Mouse (Mus musculus) liver, embryonic 14.5 days (tissue): Measurements from ENCODE around the gene Ankrd44. TPM values are rescaled to one million over a fixed set of nuclear protein-coding genes. Genes with fewer than 3 reads are reported as not detected.

Experiments
- ATAC-seq: fragments of 200-750 bp; cut with Nextera tagmentation; 2 replicates; pipeline ENCODE4 v1.8.0; 2017; ENCODE audit warnings: moderate number of reproducible peaks, mild to moderate bottlenecking, moderate library complexity; ENCODE audit not compliant: insufficient read depth
- DNase-seq, 3 experiments: peaks; one replicate each; pipeline ENCODE4 v3.0.0-alpha.2; 2012 to 2013; ENCODE audit warnings: low read depth in 3 of 3, low spot score in 3 of 3
- H3K27ac ChIP-seq: fragments of 300-500 bp; sonication (generic); 2 replicates; pipeline ENCODE4 v1.5.1; 2014; ENCODE audit warnings: moderate library complexity, mild to moderate bottlenecking, control low read depth, inconsistent platforms
- H3K27me3 ChIP-seq: fragments of 300-500 bp; sonication (generic); 2 replicates; pipeline ENCODE4 v1.6.1; 2014; ENCODE audit warnings: mild to moderate bottlenecking, low read length, moderate library complexity; ENCODE audit not compliant: control insufficient read depth, insufficient read depth
- H3K36me3 ChIP-seq: fragments of 300-500 bp; sonication (generic); replicated peaks from 2 replicates; pipeline ENCODE4 v1.6.1; 2014; ENCODE audit warnings: low read depth; ENCODE audit not compliant: control insufficient read depth, insufficient read depth
- H3K4me1 ChIP-seq, 2 experiments: fragments of 200-500 bp in 1 of 2; fragments of 300-500 bp in 1 of 2; sonication (generic) in 1 of 2; replicated peaks; 2 replicates each; pipeline ENCODE4 v1.6.1; 2012 to 2014; ENCODE audit warnings: antibody characterized with exemption in 1 of 2, inconsistent platforms in 1 of 2, low read length in 1 of 2; ENCODE audit not compliant: control insufficient read depth in 2 of 2, insufficient read depth in 2 of 2
- H3K4me2 ChIP-seq: fragments of 300-500 bp; sonication (generic); 2 replicates; pipeline ENCODE4 v1.6.1; 2014; ENCODE audit warnings: low read depth, mild to moderate bottlenecking, control low read depth, moderate library complexity
- H3K4me3 ChIP-seq, 2 experiments: fragments of 200-500 bp in 1 of 2; fragments of 300-500 bp in 1 of 2; sonication (generic) in 1 of 2; 2 replicates each; pipeline ENCODE4 v1.5.1; 2012 to 2014; ENCODE audit warnings: low read depth in 2 of 2, low read length in 2 of 2, mild to moderate bottlenecking in 2 of 2, control low read depth in 1 of 2, inconsistent platforms in 1 of 2, moderate library complexity in 1 of 2; ENCODE audit not compliant: insufficient read depth in 1 of 2
- H3K9ac ChIP-seq: fragments of 300-500 bp; sonication (generic); replicated peaks from 2 replicates; pipeline ENCODE4 v1.6.1; 2014; ENCODE audit warnings: mild to moderate bottlenecking, control low read depth, moderate library complexity
- H3K9me3 ChIP-seq: fragments of 300-500 bp; sonication (generic); 2 replicates; pipeline ENCODE4 v1.6.1; 2016; ENCODE audit warnings: low read length, mixed read lengths; ENCODE audit not compliant: control insufficient read depth
- CTCF ChIP-seq: IDR thresholded peaks from 2 replicates; pipeline ENCODE4 v1.5.1; 2016; ENCODE audit warnings: antibody characterized with exemption, low read depth, control low read depth
- EP300 ChIP-seq: IDR thresholded peaks from 2 replicates; pipeline ENCODE4 v1.6.1; 2016; ENCODE audit warnings: antibody characterized with exemption, low read depth
- WGBS: fragments of 180-500 bp; shearing (Covaris S2); extraction: QIAGEN DNeasy Blood & Tissue Kit; methylation state at CpG from one replicate; pipeline ENCODE4 v1.1.7; 2014; ENCODE audit not compliant: insufficient replicate concordance; 5-methylcytosine and 5-hydroxymethylcytosine counted together
- polyA plus RNA-seq, 2 experiments: library from polyadenylated mRNA; depleted of rRNA in 1 of 2; stranded (reverse) in 1 of 2; unstranded in 1 of 2; fragments of >200 nt; fragmentation: Nextera tagmentation in 1 of 2; extraction: Ambion mirVana in 1 of 2; gene quantifications; 2 replicates each; pipeline versions ENCODE4 v1.2.1 to v1.2.3; 2012 to 2014

Ankrd44 gene
- polyA plus RNA-seq, 2 experiments = 4.2 to 6.1 TPM

GRCm38 (mm10) chr1:54896109-54897085 lies 29.8 kb downstream of the Ankrd44 start:
- Histone ChIP-seq H3K27me3 (no peaks in the 10 kb centered on the region), H3K9ac (no peak overlapping the region), H3K36me3 (no peaks in the 10 kb centered on the region), H3K4me1 (peaks cover 0 to 5% of the 10 kb centered on the region in 2 experiments; a peak in 2 of 4 replicates), H3K9me3 (no peaks in the 10 kb centered on the region), H3K4me2 (no peak overlapping the region), H3K27ac (no peak overlapping the region), H3K4me3 (no peak overlapping the region)
- ATAC-seq (no peak), DNase-seq (no peak)
- no peak for TF ChIP-seq EP300
- TF ChIP-seq CTCF = no peak
- WGBS = 56% methylated on average over 12 of the region's 12 CpGs

DNA sequence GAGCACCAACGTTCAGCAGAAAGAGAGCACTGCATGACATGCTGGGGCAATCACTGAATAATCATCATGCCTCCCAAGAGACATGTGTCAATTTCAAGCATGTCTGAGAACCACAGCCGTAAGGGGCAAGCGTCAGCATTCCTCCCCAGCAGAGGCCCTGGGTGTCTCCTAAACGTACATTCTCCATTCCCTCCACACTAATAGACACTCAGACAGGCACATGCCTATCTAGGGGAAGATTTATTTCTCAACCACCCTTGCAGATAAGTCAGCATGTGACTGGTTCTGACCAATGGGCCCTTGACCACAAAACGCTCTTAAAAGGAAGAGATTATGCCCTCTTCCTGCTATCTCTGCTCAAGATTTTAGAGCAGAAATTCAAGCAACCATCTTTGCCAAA lies 37.7 kb downstream of the Ankrd44 start:
- H3K9ac ChIP-seq = no peak overlapping the region
- no peaks in the 10 kb centered on the region for H3K36me3 ChIP-seq
- H3K9me3 ChIP-seq = no peaks in the 10 kb centered on the region
- no peak overlapping the region for H3K4me2 ChIP-seq
- no peaks in the 10 kb centered on the region for H3K27me3 ChIP-seq
- 25% methylated on average over 5 of the region's 5 CpGs for WGBS
- H3K27ac ChIP-seq = no peak overlapping the region
- TF ChIP-seq CTCF = no peak
- TF ChIP-seq EP300 = no peak
- ATAC-seq = no peak
- peaks cover 0 to 10% of the 10 kb centered on the region in 2 experiments; a peak in 2 of 4 replicates for H3K4me1 ChIP-seq
- no peak overlapping the region for H3K4me3 ChIP-seq
- DNase-seq = no peak

DNA sequence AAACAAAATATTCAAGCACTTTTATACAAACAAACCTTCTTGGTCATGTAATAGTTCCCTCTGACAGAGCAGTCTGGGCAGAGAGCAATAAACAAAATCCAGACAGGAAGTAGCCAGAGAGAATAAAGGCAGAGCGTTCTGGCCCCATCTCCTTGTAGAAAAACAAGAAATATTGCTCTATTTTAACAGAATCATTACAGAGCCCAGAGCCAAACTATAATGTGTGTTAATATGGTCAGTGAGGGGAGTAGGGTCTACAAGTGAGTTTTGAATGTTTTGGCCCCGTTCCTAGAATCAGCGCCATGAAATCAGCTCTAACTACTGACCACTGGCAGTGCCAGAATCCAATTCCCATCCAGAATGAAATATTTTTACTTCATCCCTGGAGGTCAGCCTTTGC lies 38.3 kb downstream of the Ankrd44 start:
- H3K9me3 ChIP-seq = no peaks in the 10 kb centered on the region
- TF ChIP-seq EP300 = no peak
- no peak for TF ChIP-seq CTCF
- no peak overlapping the region for H3K4me3 ChIP-seq
- no peaks in the 10 kb centered on the region for H3K36me3 ChIP-seq
- WGBS = 68% methylated on average over 3 of the region's 3 CpGs
- DNase-seq (no peak), ATAC-seq (no peak)
- H3K9ac ChIP-seq = no peak overlapping the region
- no peak overlapping the region for H3K27ac ChIP-seq
- no peak overlapping the region for H3K4me2 ChIP-seq
- peaks cover 0 to 15% of the 10 kb centered on the region in 2 experiments; a peak in 2 of 4 replicates for H3K4me1 ChIP-seq
- H3K27me3 ChIP-seq = no peaks in the 10 kb centered on the region

DNA sequence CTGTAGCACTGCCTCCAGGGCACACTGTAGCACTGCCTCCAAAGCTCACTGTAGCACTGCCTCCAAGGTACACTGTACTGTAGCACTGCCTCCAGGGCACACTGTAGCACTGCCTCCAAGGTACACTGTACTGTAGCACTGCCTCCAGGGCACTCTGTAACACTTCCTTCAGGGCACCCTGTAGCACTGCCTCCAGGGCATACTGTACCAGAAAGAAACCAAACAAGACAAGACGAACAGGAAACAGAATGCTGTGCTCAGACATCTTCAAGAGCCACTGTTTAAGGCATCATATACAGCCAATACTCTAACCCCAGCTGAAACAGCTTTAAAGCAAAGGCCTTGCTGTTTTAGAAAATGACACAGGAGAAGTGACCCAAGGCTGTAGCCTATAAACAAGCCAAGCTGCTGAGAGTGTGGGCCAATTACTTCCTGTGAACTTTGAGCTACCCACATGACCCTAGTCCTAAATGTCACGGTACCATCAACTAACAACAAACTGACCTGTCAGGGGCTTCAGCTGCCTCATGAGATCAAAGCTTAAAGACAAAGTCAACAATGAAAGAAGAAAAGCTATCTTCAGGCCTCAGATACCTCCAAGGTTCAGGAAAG lies 43.2 kb downstream of the Ankrd44 start:
- no peak for ATAC-seq
- Histone ChIP-seq H3K4me1 (peaks cover 0 to 5% of the 10 kb centered on the region in 2 experiments; a peak in 2 of 4 replicates), H3K27me3 (no peaks in the 10 kb centered on the region), H3K36me3 (no peaks in the 10 kb centered on the region), H3K27ac (no peak overlapping the region), H3K9me3 (no peaks in the 10 kb centered on the region), H3K9ac (no peak overlapping the region), H3K4me2 (no peak overlapping the region), H3K4me3 (no peak overlapping the region)
- 43% methylated on average over 2 of the region's 2 CpGs for WGBS
- DNase-seq = no peak
- TF ChIP-seq CTCF (no peak), EP300 (no peak)

- no peaks in the 10 kb centered on the region for H3K36me3 ChIP-seq
- ATAC-seq (no peak), DNase-seq (no peak)
- 71% methylated on average over 3 of the region's 3 CpGs for WGBS
- H3K27me3 ChIP-seq = no peaks in the 10 kb centered on the region
- H3K4me2 ChIP-seq = no peak overlapping the region
- TF ChIP-seq EP300 = no peak
- no peak for TF ChIP-seq CTCF
- peaks cover 0 to 5% of the 10 kb centered on the region in 2 experiments; a peak in 2 of 4 replicates for H3K4me1 ChIP-seq
- H3K4me3 ChIP-seq = no peak overlapping the region
- no peaks in the 10 kb centered on the region for H3K9me3 ChIP-seq
- no peak overlapping the region for H3K9ac ChIP-seq
- H3K27ac ChIP-seq = no peak overlapping the region
Measured at GRCm38 (mm10) chr1:54881523-54881922, 44.7 kb downstream of the Ankrd44 start.
